Mouse (Mus musculus): ENCODE results near the gene Adam22. TPM values are rescaled to one million over a fixed set of nuclear protein-coding genes. Genes with fewer than 3 reads are reported as not detected.

Gene Adam22
- polyA plus RNA-seq, 1 experiment = 3.6 TPM

- TF ChIP-seq CTCF (IDR thresholded peaks at IDR 0.05; ENCODE audit: control insufficient read depth, insufficient read depth, insufficient replicate concordance, low read depth, low read length) = no peak
- TF ChIP-seq POLR2A (IDR thresholded peaks at IDR 0.05; ENCODE audit: control insufficient read depth, low read depth, low read length) = no peak
- no peaks in the 10 kb centered on the region for H3K36me3 ChIP-seq (ENCODE audit: control insufficient read depth, insufficient read depth, low read length)
- H3K27ac ChIP-seq (ENCODE audit: control insufficient read depth, insufficient read depth, low read depth, low read length) = no peak overlapping the region
- no peaks in the 10 kb centered on the region for H3K4me1 ChIP-seq (ENCODE audit: control insufficient read depth, insufficient read depth, low read length)
- H3K27me3 ChIP-seq (ENCODE audit: control insufficient read depth, insufficient read depth, low read length) = no peaks in the 10 kb centered on the region
- no peak overlapping the region for H3K4me3 ChIP-seq (ENCODE audit: control insufficient read depth, low read depth, low read length)
These were observed 83.8 kb downstream of the Adam22 start for GRCm38 (mm10) chr5:8284123-8284522.

GRCm38 (mm10) chr5:8276141-8276540, 91.8 kb downstream of the Adam22 start:
- Histone ChIP-seq H3K4me3 (ENCODE audit: control insufficient read depth, low read depth, low read length) (no peak overlapping the region), H3K27ac (ENCODE audit: control insufficient read depth, insufficient read depth, low read depth, low read length) (no peak overlapping the region), H3K27me3 (ENCODE audit: control insufficient read depth, insufficient read depth, low read length) (no peaks in the 10 kb centered on the region), H3K4me1 (ENCODE audit: control insufficient read depth, insufficient read depth, low read length) (no peaks in the 10 kb centered on the region), H3K36me3 (ENCODE audit: control insufficient read depth, insufficient read depth, low read length) (no peaks in the 10 kb centered on the region)
- TF ChIP-seq POLR2A (IDR thresholded peaks at IDR 0.05; ENCODE audit: control insufficient read depth, low read depth, low read length) (no peak), CTCF (IDR thresholded peaks at IDR 0.05; ENCODE audit: control insufficient read depth, insufficient read depth, insufficient replicate concordance, low read depth, low read length) (no peak)

DNA sequence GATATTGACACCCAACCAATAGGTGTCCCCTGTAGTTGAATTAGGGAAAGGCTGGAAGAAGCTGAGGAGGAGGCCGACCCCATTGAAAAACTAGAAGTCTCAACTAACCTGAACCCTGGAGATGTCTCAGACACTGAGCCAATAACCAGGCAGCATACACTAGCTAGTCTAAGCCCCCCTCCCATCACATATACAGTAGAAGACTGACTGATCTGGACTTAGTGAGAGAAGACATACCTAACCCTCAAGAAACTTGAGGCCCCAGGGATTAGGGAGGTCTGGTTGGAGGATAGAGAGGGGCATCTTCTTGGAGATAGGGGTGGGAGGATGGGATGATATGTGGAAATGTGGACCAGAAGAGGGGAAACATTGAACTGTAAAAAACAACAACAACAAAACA, 110.6 kb downstream of the Adam22 start:
- H3K4me1 ChIP-seq (ENCODE audit: control insufficient read depth, insufficient read depth, low read length) = no peaks in the 10 kb centered on the region
- no peak overlapping the region for H3K27ac ChIP-seq (ENCODE audit: control insufficient read depth, insufficient read depth, low read depth, low read length)
- TF ChIP-seq CTCF (IDR thresholded peaks at IDR 0.05; ENCODE audit: control insufficient read depth, insufficient read depth, insufficient replicate concordance, low read depth, low read length) = no peak
- no peaks in the 10 kb centered on the region for H3K36me3 ChIP-seq (ENCODE audit: control insufficient read depth, insufficient read depth, low read length)
- no peak overlapping the region for H3K4me3 ChIP-seq (ENCODE audit: control insufficient read depth, low read depth, low read length)
- H3K27me3 ChIP-seq (ENCODE audit: control insufficient read depth, insufficient read depth, low read length) = no peaks in the 10 kb centered on the region

DNA sequence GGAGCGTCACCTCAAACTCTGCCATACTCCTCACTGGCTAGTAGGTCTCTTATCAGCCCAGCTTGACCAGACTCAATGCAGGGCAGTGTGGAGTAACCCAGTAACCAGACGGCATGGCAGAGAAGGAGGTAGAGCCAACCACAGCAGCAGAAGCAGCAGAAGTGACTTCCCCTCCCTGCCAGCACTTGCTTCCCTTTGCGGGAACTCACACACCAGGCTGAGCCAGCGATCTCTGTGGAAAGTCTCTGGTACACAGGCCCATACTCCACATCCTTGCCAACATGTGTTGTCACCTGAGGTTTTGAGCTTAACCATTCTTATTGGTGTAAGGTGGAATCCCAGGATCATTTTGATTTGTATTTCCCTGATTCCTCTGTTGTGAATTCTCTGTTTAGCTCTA, 111.5 kb downstream of the Adam22 start:
- Histone ChIP-seq H3K27me3 (ENCODE audit: control insufficient read depth, insufficient read depth, low read length) (no peaks in the 10 kb centered on the region), H3K36me3 (ENCODE audit: control insufficient read depth, insufficient read depth, low read length) (no peaks in the 10 kb centered on the region), H3K4me3 (ENCODE audit: control insufficient read depth, low read depth, low read length) (no peak overlapping the region), H3K4me1 (ENCODE audit: control insufficient read depth, insufficient read depth, low read length) (no peaks in the 10 kb centered on the region), H3K27ac (ENCODE audit: control insufficient read depth, insufficient read depth, low read depth, low read length) (no peak overlapping the region)
- TF ChIP-seq CTCF (IDR thresholded peaks at IDR 0.05; ENCODE audit: control insufficient read depth, insufficient read depth, insufficient replicate concordance, low read depth, low read length) = no peak
- no peak for TF ChIP-seq POLR2A (IDR thresholded peaks at IDR 0.05; ENCODE audit: control insufficient read depth, low read depth, low read length)

DNA sequence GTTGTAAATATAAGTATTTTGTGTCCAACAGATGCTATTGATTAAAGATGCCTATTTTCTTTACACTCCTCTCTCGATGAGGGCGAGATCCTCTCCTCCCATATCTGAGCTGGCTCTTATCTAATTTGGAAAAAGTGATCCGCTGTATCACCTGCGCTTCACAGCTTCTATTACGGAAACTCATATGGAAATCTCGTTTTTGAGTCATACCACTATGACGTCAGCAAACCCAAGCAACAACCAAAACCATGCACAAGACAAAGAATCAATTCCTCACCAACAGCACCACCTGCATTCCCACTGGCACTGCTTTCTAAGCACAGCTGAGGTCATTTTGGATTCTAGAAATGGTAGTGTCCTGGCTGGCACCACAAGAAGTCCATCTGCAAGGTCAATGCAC, 123.3 kb downstream of the Adam22 start:
- no peak for TF ChIP-seq CTCF (IDR thresholded peaks at IDR 0.05; ENCODE audit: control insufficient read depth, insufficient read depth, insufficient replicate concordance, low read depth, low read length)
- TF ChIP-seq POLR2A (IDR thresholded peaks at IDR 0.05; ENCODE audit: control insufficient read depth, low read depth, low read length) = no peak
- Histone ChIP-seq H3K27ac (ENCODE audit: control insufficient read depth, insufficient read depth, low read depth, low read length) (no peak overlapping the region), H3K36me3 (ENCODE audit: control insufficient read depth, insufficient read depth, low read length) (no peaks in the 10 kb centered on the region), H3K27me3 (ENCODE audit: control insufficient read depth, insufficient read depth, low read length) (no peaks in the 10 kb centered on the region), H3K4me1 (ENCODE audit: control insufficient read depth, insufficient read depth, low read length) (no peaks in the 10 kb centered on the region), H3K4me3 (ENCODE audit: control insufficient read depth, low read depth, low read length) (no peak overlapping the region)

DNA sequence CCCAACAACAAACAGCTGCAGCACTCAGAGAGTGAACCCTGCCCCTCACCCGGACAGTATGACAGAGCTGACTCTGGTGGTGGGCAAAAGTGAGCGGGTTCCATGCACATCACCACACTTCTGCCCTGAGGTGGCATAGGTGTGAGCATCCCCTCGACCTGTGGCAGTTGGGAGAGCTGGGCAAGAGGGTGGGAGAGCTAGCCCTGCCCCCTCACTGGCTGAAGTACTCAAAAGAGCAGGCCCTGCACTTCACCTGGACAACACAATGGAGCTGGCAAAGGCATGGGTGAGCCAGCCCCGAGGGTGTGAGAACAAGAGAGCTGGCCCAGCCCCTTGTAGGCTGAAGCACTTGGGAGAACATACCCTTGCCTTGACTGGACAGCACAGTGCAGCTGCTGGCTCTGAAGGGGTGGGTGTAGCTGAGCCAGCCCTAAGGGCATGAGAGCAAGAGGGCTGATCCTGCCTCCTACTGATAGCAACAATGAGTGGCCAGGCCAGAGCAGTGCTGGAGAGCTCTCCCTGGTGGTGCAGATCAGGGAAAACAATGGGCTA, 124.8 kb downstream of the Adam22 start:
- no peak for TF ChIP-seq CTCF (IDR thresholded peaks at IDR 0.05; ENCODE audit: control insufficient read depth, insufficient read depth, insufficient replicate concordance, low read depth, low read length)
- no peak for TF ChIP-seq POLR2A (IDR thresholded peaks at IDR 0.05; ENCODE audit: control insufficient read depth, low read depth, low read length)
- H3K4me1 ChIP-seq (ENCODE audit: control insufficient read depth, insufficient read depth, low read length) = no peaks in the 10 kb centered on the region
- no peaks in the 10 kb centered on the region for H3K36me3 ChIP-seq (ENCODE audit: control insufficient read depth, insufficient read depth, low read length)
- H3K4me3 ChIP-seq (ENCODE audit: control insufficient read depth, low read depth, low read length) = no peak overlapping the region
- H3K27me3 ChIP-seq (ENCODE audit: control insufficient read depth, insufficient read depth, low read length) = no peaks in the 10 kb centered on the region
- H3K27ac ChIP-seq (ENCODE audit: control insufficient read depth, insufficient read depth, low read depth, low read length) = no peak overlapping the region

DNA sequence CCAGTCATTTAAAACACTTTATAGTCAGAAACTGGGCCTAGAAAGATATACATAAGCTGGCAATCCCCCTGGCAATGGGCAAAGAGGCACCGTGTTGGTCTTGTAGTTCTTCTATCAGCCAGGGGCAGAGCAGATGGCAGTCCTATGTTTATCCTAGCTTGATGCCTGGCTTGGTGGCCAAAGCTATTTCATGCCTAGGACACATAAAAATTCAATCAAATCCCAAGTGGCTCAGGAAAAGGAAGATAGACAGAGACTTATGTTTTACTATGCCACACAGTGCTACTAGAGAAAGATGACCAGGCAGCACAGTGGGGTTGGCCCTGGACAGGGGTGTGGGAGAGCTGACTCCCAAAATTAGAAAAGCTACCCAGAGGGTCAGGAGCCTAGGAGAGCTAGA, 125.3 kb downstream of the Adam22 start:
- H3K4me3 ChIP-seq (ENCODE audit: control insufficient read depth, low read depth, low read length) = no peak overlapping the region
- no peaks in the 10 kb centered on the region for H3K27me3 ChIP-seq (ENCODE audit: control insufficient read depth, insufficient read depth, low read length)
- no peak overlapping the region for H3K27ac ChIP-seq (ENCODE audit: control insufficient read depth, insufficient read depth, low read depth, low read length)
- TF ChIP-seq CTCF (IDR thresholded peaks at IDR 0.05; ENCODE audit: control insufficient read depth, insufficient read depth, insufficient replicate concordance, low read depth, low read length) (no peak), POLR2A (IDR thresholded peaks at IDR 0.05; ENCODE audit: control insufficient read depth, low read depth, low read length) (no peak)
- no peaks in the 10 kb centered on the region for H3K4me1 ChIP-seq (ENCODE audit: control insufficient read depth, insufficient read depth, low read length)
- no peaks in the 10 kb centered on the region for H3K36me3 ChIP-seq (ENCODE audit: control insufficient read depth, insufficient read depth, low read length)

- H3K36me3 ChIP-seq (ENCODE audit: control insufficient read depth, insufficient read depth, low read length) = no peaks in the 10 kb centered on the region
- H3K4me1 ChIP-seq (ENCODE audit: control insufficient read depth, insufficient read depth, low read length) = no peaks in the 10 kb centered on the region
- TF ChIP-seq CTCF (IDR thresholded peaks at IDR 0.05; ENCODE audit: control insufficient read depth, insufficient read depth, insufficient replicate concordance, low read depth, low read length) (no peak), POLR2A (IDR thresholded peaks at IDR 0.05; ENCODE audit: control insufficient read depth, low read depth, low read length) (no peak)
- H3K27me3 ChIP-seq (ENCODE audit: control insufficient read depth, insufficient read depth, low read length) = no peaks in the 10 kb centered on the region
- no peak overlapping the region for H3K27ac ChIP-seq (ENCODE audit: control insufficient read depth, insufficient read depth, low read depth, low read length)
- no peak overlapping the region for H3K4me3 ChIP-seq (ENCODE audit: control insufficient read depth, low read depth, low read length)
These were observed 140.9 kb downstream of the Adam22 start for GRCm38 (mm10) chr5:8227073-8227472.

Measured in testis, adult 2 months (tissue).